Mouse (Mus musculus) thymus, postnatal 36 days (tissue): ENCODE measurements around the gene Fbxo44.
A peak's percentile ranks its signal among the peaks of the same experiment; 100 is the strongest.

Source experiments
- DNase-seq, 2 experiments: peaks; one replicate each; pipeline ENCODE4 v3.0.0; 2022; ENCODE audit warnings: mixed read lengths in 2 of 2

Gene Fbxo44

DNA sequence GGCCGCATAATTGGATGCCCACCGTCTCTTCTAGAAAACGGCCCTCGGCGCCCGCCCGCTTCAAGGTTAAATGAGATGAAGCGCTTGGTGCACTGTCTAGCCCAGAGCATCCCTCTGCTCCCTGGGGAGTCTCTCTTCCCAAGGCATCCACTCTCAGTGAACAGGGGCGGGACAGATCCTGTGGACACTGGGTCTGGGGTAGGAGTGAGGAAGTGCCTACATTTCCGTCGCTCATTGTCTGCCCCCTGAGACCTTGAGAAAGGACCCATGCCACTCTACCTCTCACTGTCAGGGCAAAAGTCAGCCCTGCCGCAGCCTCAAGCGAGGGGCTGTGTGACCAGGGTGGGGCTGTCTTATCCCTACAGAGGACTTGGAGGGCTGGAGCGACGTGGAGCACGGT lies 4.2 kb upstream of the Fbxo44 start:
- no peak for DNase-seq

DNA sequence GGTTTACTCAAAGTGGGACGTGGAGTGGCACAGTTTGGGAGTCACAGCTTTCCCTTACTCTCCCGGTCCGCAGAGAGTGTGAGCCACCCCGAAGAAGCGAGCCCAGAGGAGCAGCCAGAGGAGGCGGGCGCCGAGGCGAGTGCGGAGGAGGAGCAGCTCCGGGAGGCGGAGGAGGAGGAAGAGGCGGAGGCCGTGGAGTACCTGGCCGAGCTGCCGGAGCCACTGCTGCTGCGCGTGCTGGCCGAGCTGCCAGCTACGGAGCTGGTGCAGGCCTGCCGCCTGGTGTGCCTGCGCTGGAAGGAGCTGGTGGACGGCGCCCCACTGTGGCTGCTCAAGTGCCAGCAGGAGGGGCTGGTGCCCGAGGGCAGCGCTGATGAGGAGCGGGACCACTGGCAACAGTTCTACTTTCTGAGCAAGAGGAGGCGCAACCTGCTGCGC lies 3.7 kb upstream of the Fbxo44 start:
- DNase-seq, result peak; percentile 76 to 82

DNA sequence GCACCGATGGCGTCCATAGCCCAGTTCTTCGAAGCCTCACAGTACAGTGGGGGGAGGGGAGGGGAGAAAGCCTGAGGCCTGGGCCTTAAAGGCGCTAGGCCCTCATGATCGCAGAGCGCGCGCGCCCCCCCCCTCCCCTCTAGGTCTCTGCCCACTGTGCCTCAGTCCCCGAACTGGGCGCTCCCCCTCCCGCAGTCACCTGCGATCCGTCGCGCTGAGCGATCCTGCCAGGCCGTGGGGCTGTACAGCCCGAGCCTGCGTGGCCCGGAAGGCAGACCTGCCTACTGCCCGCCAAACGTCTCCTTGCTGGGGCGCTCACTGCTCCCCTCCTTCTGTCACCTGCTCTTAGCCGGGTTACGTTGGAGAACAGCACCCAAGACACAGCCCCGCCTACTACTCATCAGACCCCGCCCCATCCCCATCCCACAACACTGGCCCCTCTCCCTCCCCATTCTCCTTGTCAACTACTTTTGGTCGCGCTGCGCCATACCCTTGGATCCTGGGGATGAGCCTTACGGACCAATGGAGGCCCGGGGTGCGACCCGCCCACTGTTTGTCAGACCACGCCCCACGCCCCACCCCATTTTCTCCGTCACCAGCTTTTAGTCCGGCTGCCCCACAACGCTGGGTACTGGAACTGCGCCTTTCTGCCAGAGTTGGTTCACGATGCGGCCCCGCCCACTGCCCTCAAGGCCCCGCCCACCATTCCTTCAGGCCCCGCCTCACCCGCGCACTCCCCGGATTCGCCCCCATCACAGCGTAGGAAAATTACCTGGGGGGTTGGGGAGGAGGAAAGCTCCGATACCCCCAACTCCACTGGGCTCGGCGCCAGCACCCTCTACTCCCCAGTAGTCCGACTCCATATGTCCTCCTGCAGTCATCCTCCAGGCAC lies 492 bp downstream of the Fbxo44 start:
- peak; percentile 90 to 91 for DNase-seq

DNA sequence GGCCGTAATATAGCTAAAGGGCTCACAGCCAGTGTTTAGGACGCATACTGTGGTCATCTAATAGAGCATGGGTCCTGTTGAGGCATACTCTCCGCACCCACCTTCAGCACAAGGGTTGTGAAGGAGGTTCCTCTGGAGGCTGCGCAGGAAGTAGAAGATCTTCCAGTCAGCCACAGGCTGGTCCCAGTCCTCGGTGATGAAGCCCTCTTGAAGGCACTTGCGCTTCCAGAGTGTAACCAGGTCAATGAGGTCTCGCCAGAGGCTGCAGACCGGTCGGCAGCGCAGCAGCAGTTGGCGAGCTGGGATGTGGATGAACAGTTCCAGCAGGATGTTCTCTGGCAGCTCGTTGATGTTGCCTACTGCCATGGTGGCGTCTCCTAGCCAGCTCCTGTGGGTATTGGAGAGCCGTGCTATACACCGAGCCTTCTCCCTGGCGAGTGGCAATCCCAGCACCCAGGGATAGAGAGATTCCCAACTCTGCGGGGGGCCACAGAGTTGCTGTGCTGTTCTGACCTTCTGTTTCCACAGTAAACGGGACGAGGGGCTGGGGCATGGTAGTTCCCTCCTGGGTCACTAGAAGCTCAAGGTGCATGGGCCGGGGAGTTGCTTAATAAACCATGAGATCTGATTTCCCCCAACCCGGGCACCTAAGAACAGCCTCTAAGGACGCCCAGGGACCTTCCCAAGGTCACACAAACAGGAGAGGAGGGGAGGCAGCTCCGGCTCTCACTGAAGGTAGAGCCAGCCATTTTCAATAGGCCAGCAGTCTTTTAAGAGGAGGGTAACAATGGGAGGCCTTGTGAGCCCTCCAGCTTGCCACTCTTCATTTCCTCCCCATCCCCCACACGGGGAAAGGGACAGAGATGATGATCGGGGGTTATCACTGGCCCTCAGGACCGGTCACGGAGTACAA lies 1.6 kb downstream of the Fbxo44 start:
- no peak for DNase-seq

DNA sequence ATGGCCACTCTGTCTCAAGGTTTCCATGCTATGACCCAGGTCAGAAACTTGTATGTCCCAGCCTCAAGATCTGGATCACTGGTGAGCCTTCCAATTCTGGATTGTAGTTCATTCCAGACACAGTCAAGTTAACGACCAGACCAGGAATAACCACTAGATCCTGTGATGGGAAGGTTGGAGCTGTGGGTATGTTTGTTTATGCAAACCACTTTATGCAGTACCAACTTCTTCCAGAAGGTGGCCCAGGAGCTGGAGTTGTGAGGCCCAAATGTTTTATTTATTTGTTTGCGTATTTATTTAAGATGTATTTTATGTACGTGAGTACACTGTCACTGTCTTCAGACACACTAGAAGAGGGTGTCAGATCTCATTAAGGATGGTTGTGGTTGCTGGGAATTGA lies 5.3 kb downstream of the Fbxo44 start:
- no peak for DNase-seq

DNA sequence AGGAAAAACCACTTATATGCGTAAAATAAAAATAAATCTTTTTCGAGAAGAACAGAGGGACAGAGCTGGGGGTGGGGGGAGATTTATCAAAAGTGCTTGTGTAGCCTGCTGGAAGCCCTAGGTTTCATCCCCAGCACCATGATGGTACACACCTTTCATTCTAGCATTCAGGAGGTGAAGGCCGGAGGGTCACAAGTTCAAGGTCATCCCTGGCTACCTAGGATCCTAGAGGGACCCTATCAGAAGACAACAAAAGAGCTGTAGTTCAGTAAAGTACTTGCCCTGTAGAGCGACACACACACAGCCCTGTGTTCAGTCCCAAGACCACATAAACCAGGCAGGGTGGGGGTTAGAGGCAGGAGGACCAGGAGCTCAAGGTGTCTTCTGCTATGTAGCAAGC lies 6.3 kb downstream of the Fbxo44 start:
- DNase-seq, result no peak

DNA sequence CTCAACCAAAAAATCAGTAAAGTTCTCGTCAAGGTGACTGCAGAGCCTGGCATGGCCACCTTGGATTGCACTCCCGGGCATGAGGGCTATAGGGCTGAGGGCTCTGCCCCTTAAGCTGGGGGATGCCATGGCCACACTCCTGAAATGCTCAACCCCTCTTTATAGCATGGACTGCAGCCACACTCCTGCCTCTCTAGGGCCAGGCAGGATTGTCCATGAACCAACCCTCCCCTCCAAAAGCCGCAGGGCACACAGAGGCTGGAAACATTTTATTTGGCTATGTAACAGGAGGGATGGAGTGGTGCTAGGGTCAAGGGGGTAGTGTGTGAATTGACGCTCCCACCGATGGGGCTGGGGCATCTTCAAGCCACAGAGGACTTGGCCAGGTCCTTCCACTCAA lies 7.7 kb downstream of the Fbxo44 start:
- no peak for DNase-seq

DNA sequence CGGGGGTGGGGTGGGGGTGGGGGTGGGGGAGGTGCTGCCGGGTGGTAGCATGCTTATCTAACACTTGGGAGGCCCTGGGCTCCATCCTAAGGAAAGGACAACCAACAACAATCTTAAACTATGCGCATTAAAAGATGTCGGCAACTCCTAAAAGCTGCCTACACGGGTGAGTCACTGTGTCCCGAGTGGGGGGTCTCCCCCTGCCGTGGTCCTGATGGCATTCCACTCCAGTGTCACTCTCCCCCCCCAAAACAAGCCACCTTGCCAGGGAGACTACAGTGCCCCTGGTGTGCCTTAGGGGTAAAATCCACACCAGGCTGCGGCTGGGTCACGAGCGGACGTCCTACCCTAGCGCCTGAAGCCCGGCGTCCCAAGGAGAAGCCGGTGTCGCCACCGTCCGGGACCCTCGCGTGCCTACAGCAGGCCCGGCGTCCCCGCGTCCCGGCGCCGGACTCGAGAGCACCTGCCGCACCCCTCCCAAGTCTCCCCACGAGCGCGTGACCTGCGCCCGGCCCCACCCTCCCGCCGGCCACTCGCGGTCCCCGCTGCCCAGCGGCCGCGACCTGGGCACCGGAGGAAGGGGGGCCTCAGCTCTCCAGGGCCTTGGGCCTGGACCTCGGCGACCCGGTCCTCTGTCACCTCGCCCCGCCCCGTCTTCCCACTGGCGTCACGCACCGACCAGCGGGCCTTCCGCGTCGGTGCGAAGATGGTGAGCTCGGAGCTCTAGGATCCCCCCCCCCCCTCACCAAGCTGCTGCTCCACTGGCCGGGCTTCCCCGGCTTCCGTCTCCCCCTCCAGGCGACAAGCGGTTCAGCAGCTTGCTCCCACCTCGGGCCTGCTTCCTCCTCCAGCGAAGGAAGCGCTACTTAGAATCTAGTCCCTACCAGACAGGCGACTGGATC lies 8.8 kb downstream of the Fbxo44 start, which contains the start of gene Fbxo6:
Gene Fbxo6 (minus strand): TSS at position 874 of the 902 bp plus-strand sequence.
- peak; percentile 84 to 87 for DNase-seq

DNA sequence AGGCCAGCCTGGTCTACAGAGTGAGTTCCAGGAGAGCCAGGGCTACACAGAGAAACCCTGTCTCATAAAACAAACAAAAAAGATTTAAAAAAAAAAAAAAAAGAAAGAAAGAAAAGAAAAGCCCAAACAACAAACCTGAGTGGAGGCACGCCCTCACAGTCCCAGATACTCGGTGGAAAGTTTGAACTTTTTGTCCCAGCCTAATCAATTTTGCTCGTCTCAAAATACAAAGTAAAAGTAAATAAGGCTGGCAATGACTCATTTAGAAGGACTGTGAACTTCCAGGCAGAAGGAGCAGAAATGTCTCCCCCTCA lies 9.4 kb downstream of the Fbxo44 start:
- DNase-seq, result no peak

DNA sequence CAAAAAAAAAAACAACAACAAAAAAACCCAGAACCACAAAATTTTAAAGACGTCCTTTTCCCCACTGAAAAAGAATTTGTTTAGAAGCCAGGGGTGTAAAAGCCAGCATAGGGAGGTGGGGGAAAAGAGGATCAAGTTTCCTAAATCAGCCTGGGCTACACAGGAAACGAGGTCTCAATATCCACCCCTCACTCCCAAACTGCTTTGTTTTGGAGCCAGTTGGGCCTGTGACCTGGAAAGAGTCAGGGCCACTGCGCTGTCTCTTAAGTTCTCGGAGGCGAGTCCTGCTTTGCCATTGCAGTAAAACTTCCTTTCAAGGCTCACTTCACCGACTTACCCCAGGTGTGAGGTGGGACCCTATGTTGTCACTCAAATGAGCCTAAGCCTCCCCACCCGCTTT lies 10.0 kb downstream of the Fbxo44 start:
- no peak for DNase-seq

DNA sequence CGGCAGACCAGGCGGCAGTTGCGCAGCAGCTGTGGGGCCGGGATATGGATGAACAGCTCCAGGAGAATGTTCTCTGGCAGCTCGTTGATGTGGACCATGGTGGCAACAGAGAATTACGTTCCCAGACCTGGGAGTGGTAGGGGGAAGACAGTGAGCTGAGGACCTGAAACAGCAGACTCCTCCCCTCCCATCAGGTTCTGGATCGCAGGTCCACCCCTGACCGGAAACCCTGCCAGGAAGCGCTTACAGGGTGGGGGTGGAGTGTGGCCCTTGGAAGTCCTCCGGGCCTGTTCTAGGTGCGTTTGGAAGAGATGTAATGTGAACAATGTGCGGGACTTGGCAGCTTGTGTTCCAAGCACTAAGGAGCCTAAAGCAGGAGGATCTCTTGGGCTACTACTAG lies 10.7 kb downstream of the Fbxo44 start:
- DNase-seq, result no peak

DNA sequence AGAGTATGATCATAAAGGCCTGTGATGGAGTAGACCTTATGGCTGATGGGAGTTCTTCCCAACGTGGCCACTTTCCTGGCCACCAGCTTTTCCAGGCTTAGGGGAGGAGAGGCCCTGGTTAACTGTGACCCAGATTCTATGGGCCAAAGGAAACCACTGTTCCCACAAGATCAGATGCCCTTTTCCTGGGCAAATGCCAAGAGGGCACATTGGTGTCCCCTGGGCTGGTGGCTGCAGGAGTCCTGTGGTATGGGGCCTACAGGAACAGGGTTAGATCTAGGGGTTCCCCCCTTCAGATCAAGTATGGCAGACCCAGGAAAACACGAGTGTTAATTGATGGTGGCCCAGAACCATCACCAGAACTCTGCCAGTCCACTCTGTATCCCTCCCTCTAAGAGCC lies 12.6 kb downstream of the Fbxo44 start:
- DNase-seq, result no peak

DNA sequence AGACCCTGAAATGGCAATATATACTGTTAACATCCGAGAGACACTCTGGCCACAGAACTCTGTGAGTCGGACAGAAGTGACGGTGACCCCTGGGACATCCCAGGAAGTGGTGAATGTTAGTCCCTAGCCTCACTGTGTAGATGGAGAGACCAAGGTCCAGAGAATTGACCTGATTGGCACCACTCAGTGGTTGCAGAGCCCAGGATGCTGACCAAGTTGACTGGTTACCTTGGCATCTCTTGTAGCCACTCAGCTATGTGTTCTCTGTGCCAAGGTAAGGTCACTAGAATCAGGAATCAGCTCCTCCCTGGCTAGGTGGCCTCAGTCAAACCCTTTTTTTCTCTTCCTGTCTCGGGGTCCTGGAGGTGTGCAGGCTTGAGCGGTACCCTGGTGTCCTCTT lies 16.6 kb downstream of the Fbxo44 start:
- DNase-seq, result no peak

DNA sequence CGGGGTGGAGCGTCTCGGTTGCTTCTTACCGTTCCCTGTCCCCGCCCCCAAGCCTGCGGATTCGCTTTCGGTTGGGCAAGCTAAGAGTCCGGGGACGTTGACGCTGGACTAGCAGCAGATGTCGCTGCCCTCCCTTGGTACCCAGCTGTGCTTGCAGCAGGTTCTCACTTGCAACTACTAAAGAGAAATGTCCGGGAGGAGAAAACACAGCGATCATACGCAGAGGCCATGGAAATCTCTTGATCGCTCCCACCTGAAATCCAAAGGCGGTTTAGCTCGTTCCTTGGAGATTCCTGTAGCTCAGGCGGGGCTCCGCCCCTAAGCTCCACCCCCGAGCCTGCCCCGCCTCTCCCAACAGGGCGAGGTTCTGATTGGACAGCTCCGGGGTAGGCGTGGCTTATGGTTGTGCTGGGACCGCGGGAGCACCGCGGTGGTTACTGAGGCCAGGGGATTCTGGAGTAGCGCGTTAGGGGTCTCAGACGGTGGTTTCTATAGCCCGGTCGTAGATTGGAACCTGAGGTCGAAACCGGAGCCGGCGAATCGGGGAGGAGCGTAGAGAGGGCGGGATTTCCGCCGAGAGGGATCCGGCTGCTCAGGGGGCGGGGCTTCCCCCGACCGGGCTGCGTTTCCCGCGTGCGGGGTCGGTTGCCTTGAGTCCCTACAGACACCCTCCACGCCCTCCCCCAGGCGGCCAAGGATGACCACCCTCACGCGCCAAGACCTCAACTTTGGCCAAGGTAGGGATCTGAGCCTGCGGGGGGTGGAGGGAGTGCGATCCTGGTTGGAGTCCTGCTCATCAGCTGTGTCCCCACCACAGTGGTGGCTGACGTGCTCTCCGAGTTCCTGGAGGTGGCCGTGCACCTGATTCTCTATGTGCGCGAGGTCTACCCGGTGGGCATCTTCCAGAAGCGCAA lies 19.9 kb downstream of the Fbxo44 start:
- peak; percentile 93 for DNase-seq

DNA sequence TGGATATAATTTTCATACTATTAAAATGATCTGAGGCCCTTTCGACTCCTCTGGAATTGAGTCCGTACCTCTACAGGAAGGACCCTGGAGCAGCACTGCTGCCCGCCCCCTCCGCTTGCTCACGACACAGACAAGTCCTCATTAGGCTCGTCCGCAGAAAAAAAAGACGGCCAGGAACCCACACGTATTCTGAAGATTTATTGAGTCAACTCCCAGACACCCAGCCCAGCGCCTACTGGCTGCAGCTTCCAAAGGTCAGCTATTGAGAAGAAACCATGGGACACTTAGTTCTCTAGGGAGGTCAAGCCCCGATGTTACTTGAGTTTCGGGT lies 20.6 kb downstream of the Fbxo44 start:
- DNase-seq, result no peak

DNA sequence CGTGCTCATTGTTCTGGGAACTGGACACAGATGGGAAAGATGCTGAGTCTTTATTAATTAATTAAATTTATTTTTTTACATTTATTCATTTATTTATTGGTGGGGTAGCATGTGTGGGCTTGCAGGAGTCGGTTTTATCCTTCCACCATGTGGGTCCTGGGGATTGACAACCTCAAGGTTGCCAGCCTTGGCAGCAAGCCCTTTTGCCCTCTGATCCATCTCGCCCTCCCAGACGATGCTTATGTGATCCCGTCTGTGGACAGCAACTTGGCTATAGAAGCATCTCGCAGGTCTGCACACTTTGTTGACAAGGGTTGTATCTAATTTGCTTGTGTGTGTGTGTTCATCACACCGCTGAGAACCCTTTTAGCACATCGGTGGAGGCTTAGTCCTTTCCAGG lies 22.8 kb downstream of the Fbxo44 start:
- no peak for DNase-seq

DNA sequence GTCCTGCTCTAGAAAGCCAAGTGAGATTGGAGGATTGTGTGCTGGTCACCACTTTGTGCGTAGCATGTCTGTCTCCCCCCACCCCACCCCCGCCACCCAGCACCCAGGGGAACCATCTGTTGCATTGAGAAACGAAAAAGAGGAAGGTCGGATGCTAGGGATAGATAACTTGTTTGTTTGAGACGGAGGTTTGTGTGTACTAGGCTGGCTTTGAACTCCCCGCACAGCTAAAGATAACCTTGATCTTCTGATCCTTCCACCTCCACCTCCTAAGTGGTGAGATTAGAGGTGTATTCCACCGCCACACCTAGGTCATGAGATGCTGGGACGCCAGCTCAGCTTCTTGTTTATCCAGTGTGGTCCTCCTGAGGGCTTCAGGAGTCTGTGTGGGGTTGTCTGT lies 25.3 kb downstream of the Fbxo44 start:
- DNase-seq, result no peak

DNA sequence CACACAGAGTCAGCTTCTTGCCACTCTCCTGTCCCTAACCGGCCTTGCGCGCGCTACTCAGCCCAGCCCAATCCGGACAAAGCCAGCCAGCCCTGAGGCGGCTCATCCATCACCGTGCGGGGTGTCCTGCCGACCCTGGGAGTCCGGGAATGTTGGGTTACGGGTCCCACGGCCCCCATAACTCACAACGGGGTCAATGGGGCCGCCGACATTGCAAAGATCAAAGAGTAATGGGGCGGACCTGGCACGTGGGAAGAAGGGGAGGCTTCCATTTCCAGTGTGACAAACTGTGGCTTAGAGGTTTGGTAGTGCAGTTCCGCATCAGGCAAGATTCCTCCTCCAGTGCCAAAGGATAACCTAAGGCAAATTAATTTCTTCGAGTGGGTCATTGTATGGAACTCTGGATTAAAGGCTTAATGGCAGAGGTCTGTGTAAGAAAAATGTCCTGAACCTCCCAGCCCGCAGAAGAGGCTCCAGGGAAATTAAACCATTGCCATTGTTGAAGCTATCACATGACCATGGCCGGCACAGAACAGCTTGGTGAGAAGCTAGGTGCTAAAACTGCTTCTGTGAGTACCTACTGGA lies 28.7 kb downstream of the Fbxo44 start:
- DNase-seq, result no peak

DNA sequence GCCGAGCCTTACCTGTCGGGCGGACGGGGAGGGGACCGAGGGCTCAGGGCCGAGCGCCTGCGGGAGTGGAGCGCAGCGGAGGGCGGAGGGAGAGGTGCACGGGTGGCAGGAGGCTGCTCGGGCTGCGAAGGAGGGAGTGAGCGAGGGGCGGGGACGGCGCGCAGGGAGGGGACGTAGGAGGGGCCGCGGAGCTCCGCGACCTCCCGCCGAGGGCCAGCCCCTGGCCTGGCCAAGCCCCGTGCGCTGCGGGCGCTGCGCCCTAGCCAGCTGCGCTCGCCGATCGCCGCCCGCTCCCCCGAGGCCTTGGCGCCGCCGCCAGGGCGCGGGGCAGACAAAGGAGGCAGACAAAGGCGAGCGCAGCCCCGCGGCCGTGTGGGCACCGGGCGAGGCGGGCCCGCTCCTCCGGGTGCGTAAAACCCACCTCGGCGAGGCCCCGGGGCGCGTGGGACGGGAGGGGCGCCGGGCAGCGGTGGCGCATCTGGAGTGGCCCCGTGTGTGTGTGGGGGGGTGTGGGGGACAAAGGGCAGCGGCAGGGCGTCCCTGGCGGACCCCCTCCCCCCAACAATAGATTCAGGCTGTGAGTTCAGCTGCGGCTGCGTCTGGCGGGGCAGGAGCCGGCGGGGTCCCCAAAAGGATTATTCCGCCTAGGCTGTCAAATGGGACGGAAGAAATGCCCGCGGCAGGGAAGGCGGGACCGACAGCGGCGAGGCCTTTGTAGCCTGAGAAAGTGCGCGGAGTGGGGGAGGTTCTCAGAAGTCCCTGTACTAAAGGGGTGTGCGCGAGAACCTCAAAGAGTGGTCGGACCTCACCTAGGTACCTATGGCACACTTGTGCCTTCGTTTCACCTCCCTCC lies 29.5 kb downstream of the Fbxo44 start, which contains the start of gene Draxin:
Gene Draxin (minus strand): TSS at position 138 of the 853 bp plus-strand sequence.
- peak; percentile 40 to 48 for DNase-seq

DNA sequence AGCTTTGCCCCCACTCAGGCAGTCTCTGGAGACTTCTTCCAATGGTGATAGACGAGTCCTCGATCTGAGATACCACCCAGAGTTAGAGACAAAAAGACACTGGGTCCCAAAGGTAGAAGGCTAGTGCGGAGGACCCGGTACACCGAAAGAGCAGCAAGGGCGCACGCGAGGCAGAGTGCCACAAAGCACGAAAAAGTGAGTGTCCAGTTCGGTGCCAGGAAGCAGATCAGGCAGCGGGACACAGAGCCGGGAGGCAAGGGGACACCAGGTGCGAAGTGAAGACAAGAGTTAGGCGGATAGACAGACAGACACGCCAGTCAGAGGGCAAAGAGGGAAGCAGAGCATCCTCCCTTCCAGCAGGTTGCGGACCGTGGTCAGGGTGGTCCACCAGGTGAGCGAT lies 30.1 kb downstream of the Fbxo44 start, which contains the start of gene Mad2l2:
Gene Mad2l2 (plus strand): TSS at position 252 of the 400 bp plus-strand sequence.
- DNase-seq, result no peak
